Mouse (Mus musculus): Measurements from ENCODE around the gene Rft1.

Rft1 gene

DNA sequence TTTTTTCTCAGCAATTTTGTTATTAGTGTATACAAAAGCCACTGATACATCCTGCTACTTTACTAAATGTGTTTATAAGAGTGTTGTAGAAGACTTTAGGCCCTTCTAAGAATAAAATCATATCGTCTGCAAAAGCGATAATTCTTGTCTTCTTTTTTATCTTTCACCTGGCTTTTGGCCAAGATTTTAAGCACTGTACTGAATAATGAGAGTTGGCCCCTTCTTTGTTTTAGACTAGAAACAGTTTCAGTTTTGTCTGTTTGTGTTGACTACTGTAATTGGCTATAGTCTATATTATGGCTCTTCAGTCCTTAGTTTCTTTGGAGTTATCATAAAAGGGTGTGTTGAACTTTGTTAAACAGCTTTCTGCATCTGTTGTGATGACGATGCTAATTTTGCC, 77.7 kb downstream of the Rft1 start:
- no peak for DNase-seq (ENCODE audit: low spot score)

DNA sequence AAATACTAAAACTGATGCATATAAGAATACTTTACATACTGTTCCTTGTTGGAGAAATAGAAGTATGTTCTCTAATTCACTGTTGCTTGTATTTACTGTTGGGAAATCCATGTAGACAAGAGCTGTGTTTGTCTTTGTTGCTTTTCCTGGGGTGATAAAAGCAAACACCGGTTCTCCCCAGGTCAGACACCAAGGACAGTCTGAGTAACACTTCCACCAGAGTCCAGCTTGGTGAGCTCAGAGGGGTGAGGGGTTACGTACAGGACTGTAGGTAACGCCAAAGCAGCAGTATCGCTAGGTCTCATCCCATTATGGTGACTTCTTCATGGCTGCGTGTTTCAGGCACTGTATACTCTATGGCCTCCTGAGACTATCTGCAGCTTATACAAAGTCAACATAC, 80.5 kb downstream of the Rft1 start:
- no peak for DNase-seq (ENCODE audit: low spot score)

DNA sequence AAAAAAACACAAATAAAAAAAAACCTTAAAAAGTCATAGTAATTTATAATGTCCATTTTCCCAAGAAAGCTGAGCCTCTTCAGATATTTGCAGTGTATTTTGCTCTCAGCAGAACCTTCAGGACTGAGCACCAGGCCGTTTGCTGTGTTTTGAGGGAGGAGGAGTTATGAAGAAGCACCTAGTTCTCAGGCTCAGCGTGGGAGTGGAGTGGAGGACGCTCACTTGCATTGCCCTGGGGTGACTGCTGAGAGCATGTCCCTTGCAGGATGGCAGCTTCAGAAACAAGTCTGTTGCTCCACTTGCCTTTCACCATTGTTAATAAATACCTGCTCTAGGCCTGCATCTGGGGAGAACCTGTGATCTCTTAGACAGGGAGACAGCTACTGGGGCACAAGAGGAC, 81.7 kb downstream of the Rft1 start:
- DNase-seq (ENCODE audit: low spot score), result no peak

DNA sequence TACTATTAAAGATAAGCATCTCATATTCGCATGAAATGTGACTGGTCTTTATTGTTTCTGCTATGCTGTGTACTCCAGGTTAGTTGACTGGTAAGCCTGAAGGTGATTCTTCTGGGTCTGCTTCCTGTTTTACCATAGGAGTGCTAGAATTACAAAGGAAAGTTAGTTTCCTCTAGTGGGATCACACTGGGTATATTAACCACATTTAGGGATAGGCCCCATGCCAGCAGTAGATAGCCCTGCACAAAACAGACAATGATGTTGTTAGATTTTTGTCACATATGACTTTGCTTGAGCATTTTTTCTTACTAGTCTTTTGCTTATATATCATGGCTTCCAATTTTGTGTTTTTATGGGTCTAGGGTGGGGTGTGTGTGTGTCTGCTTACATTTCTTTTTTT, 82.3 kb downstream of the Rft1 start:
- no peak for DNase-seq (ENCODE audit: low spot score)
